Mouse (Mus musculus): ENCODE results near the gene Camta1.

Camta1 gene

GRCm38 (mm10) chr4:151861806-151862739 lies at the start of gene Camta1:
Camta1 (minus strand) TSS chr4:151861876.
- Histone ChIP-seq H3K9me3 (ENCODE audit: low read length) (no peaks in the 10 kb centered on the region), H3K4me1 (replicated peaks; ENCODE audit: low read depth, low read length) (peaks cover 41% of the 10 kb centered on the region), H3K4me3 (replicated peaks; ENCODE audit: low read length) (peak within 1 kb of the TSS; percentile 91), H3K27me3 (ENCODE audit: insufficient read depth, low read length) (no peaks in the 10 kb centered on the region), H3K36me3 (ENCODE audit: insufficient read depth, low read length) (peaks cover 18% of the 10 kb centered on the region)
- TF ChIP-seq CTCF (conservative IDR thresholded peaks at IDR 0.05; ENCODE audit: low read length) (no peak), NANOG (IDR thresholded peaks at IDR 0.05; ENCODE audit: borderline replicate concordance, low read length) (no peak), POU5F1 (IDR thresholded peaks at IDR 0.05; ENCODE audit: borderline replicate concordance, low read length) (no peak)

GRCm38 (mm10) chr4:151908809-151909208 lies 47.1 kb upstream of the Camta1 start:
- no peak for TF ChIP-seq CTCF (conservative IDR thresholded peaks at IDR 0.05; ENCODE audit: low read length)
- TF ChIP-seq POU5F1 (IDR thresholded peaks at IDR 0.05; ENCODE audit: borderline replicate concordance, low read length) = no peak
- no peak for TF ChIP-seq NANOG (IDR thresholded peaks at IDR 0.05; ENCODE audit: borderline replicate concordance, low read length)
- Histone ChIP-seq H3K4me1 (replicated peaks; ENCODE audit: low read depth, low read length) (peaks cover 67% of the 10 kb centered on the region), H3K9me3 (ENCODE audit: low read length) (no peaks in the 10 kb centered on the region), H3K36me3 (ENCODE audit: insufficient read depth, low read length) (no peaks in the 10 kb centered on the region), H3K4me3 (replicated peaks; ENCODE audit: low read length) (no peak overlapping the region), H3K27me3 (ENCODE audit: insufficient read depth, low read length) (peaks cover 18% of the 10 kb centered on the region)

GRCm38 (mm10) chr4:151907577-151908343 lies 46.1 kb upstream of the Camta1 start:
- Histone ChIP-seq H3K27me3 (ENCODE audit: insufficient read depth, low read length) (peaks cover 18% of the 10 kb centered on the region), H3K4me3 (replicated peaks; ENCODE audit: low read length) (no peak overlapping the region), H3K9me3 (ENCODE audit: low read length) (no peaks in the 10 kb centered on the region), H3K36me3 (ENCODE audit: insufficient read depth, low read length) (no peaks in the 10 kb centered on the region), H3K4me1 (replicated peaks; ENCODE audit: low read depth, low read length) (peaks cover 73% of the 10 kb centered on the region)
- no peak for TF ChIP-seq POU5F1 (IDR thresholded peaks at IDR 0.05; ENCODE audit: borderline replicate concordance, low read length)
- TF ChIP-seq NANOG (IDR thresholded peaks at IDR 0.05; ENCODE audit: borderline replicate concordance, low read length) = no peak
- no peak for TF ChIP-seq CTCF (conservative IDR thresholded peaks at IDR 0.05; ENCODE audit: low read length)

GRCm38 (mm10) chr4:151905621-151906020 lies 43.9 kb upstream of the Camta1 start:
- peaks cover 82% of the 10 kb centered on the region for H3K4me1 ChIP-seq (replicated peaks; ENCODE audit: low read depth, low read length)
- no peaks in the 10 kb centered on the region for H3K36me3 ChIP-seq (ENCODE audit: insufficient read depth, low read length)
- TF ChIP-seq CTCF (conservative IDR thresholded peaks at IDR 0.05; ENCODE audit: low read length) = no peak
- TF ChIP-seq NANOG (IDR thresholded peaks at IDR 0.05; ENCODE audit: borderline replicate concordance, low read length) = no peak
- no peak for TF ChIP-seq POU5F1 (IDR thresholded peaks at IDR 0.05; ENCODE audit: borderline replicate concordance, low read length)
- peaks cover 16% of the 10 kb centered on the region for H3K27me3 ChIP-seq (ENCODE audit: insufficient read depth, low read length)
- H3K4me3 ChIP-seq (replicated peaks; ENCODE audit: low read length) = no peak overlapping the region
- no peaks in the 10 kb centered on the region for H3K9me3 ChIP-seq (ENCODE audit: low read length)

- peaks cover 76% of the 10 kb centered on the region for H3K4me1 ChIP-seq (replicated peaks; ENCODE audit: low read depth, low read length)
- peaks cover 16% of the 10 kb centered on the region for H3K27me3 ChIP-seq (ENCODE audit: insufficient read depth, low read length)
- no peak overlapping the region for H3K4me3 ChIP-seq (replicated peaks; ENCODE audit: low read length)
- H3K36me3 ChIP-seq (ENCODE audit: insufficient read depth, low read length) = no peaks in the 10 kb centered on the region
- TF ChIP-seq CTCF (conservative IDR thresholded peaks at IDR 0.05; ENCODE audit: low read length) = no peak
- no peak for TF ChIP-seq NANOG (IDR thresholded peaks at IDR 0.05; ENCODE audit: borderline replicate concordance, low read length)
- TF ChIP-seq POU5F1 (IDR thresholded peaks at IDR 0.05; ENCODE audit: borderline replicate concordance, low read length) = no peak
- H3K9me3 ChIP-seq (ENCODE audit: low read length) = 0 out of 2 replicates have a peak, but pooled peaks cover 4% of the 10 kb centered on the region
Measured at GRCm38 (mm10) chr4:151904098-151904497, 42.4 kb upstream of the Camta1 start.

GRCm38 (mm10) chr4:151902689-151903241 lies 41.1 kb upstream of the Camta1 start:
- Histone ChIP-seq H3K27me3 (ENCODE audit: insufficient read depth, low read length) (peaks cover 8% of the 10 kb centered on the region; the same call in 1 of the 2 replicates), H3K36me3 (ENCODE audit: insufficient read depth, low read length) (no peaks in the 10 kb centered on the region), H3K4me1 (replicated peaks; ENCODE audit: low read depth, low read length) (peaks cover 68% of the 10 kb centered on the region), H3K4me3 (replicated peaks; ENCODE audit: low read length) (peak overlapping the region; percentile 39), H3K9me3 (ENCODE audit: low read length) (0 out of 2 replicates have a peak, but pooled peaks cover 4% of the 10 kb centered on the region)
- TF ChIP-seq NANOG (IDR thresholded peaks at IDR 0.05; ENCODE audit: borderline replicate concordance, low read length) (no peak), POU5F1 (IDR thresholded peaks at IDR 0.05; ENCODE audit: borderline replicate concordance, low read length) (no peak), CTCF (conservative IDR thresholded peaks at IDR 0.05; ENCODE audit: low read length) (no peak)

GRCm38 (mm10) chr4:151902046-151902688 lies 40.5 kb upstream of the Camta1 start:
- H3K9me3 ChIP-seq (ENCODE audit: low read length) = 0 out of 2 replicates have a peak, but pooled peaks cover 4% of the 10 kb centered on the region

More at GRCm38 (mm10) chr4:151902046-151902688, 40.5 kb upstream of the Camta1 start:
- peak overlapping the region; percentile 39 for H3K4me3 ChIP-seq (replicated peaks; ENCODE audit: low read length)
- peaks cover 68% of the 10 kb centered on the region for H3K4me1 ChIP-seq (replicated peaks; ENCODE audit: low read depth, low read length)
- H3K27me3 ChIP-seq (ENCODE audit: insufficient read depth, low read length) = peaks cover 3% of the 10 kb centered on the region; the same call in 1 of the 2 replicates
- no peaks in the 10 kb centered on the region for H3K36me3 ChIP-seq (ENCODE audit: insufficient read depth, low read length)
- TF ChIP-seq CTCF (conservative IDR thresholded peaks at IDR 0.05; ENCODE audit: low read length) = no peak
- TF ChIP-seq NANOG (IDR thresholded peaks at IDR 0.05; ENCODE audit: borderline replicate concordance, low read length) = no peak
- TF ChIP-seq POU5F1 (IDR thresholded peaks at IDR 0.05; ENCODE audit: borderline replicate concordance, low read length) = no peak
